Mouse (Mus musculus) megakaryocyte, embryonic 14.5 days (primary cell): ENCODE data around the gene Zfp385a. TPM values are rescaled to one million over a fixed set of nuclear protein-coding genes. Genes with fewer than 3 reads are reported as not detected.
"Not testable (repeated sequence)": the region's sequence is repeated elsewhere in the genome, so short reads cannot be mapped to it uniquely, and the experiment has no call there.

Source experiments
- H3K27me3 ChIP-seq: replicated peaks from 2 replicates; pipeline ENCODE3; 2012; ENCODE audit warnings: inconsistent platforms
- H3K36me3 ChIP-seq: replicated peaks from 2 replicates; pipeline ENCODE3; 2012; ENCODE audit warnings: low read length, inconsistent platforms, mixed read lengths
- H3K4me1 ChIP-seq: 2 replicates; pipeline ENCODE4 v1.6.1; 2012; ENCODE audit warnings: inconsistent platforms
- H3K4me3 ChIP-seq: replicated peaks from 2 replicates; pipeline ENCODE3; 2012; ENCODE audit warnings: moderate library complexity, mild to moderate bottlenecking, inconsistent platforms
- H3K9me3 ChIP-seq: 2 replicates; pipeline ENCODE4 v1.6.1; 2012; ENCODE audit warnings: inconsistent platforms
- FLI1 ChIP-seq: IDR thresholded peaks from 2 replicates; pipeline ENCODE4 v1.6.1; 2012; ENCODE audit warnings: low read length, inconsistent platforms, mixed read lengths
- GATA1 ChIP-seq: IDR thresholded peaks from 3 replicates; pipeline ENCODE4 v1.6.1; 2012; ENCODE audit warnings: mixed read lengths, low read length, inconsistent platforms, borderline replicate concordance
- polyA plus RNA-seq: library from polyadenylated mRNA; stranded (reverse); fragments of >175 nt; gene quantifications from 2 replicates; pipeline ENCODE4 v1.2.3, GENCODE M21; 2012; ENCODE audit warnings: low replicate concordance; ENCODE audit not compliant: insufficient read depth

The Zfp385a gene
- polyA plus RNA-seq, 1 experiment, result 1,319 TPM

- no peak overlapping the region for H3K4me3 ChIP-seq
- H3K27me3 ChIP-seq, result no peaks in the 10 kb centered on the region
- no peaks in the 10 kb centered on the region for H3K9me3 ChIP-seq
- H3K4me1 ChIP-seq, result peaks cover 67% of the 10 kb centered on the region
- no peak for TF ChIP-seq GATA1
- no peak for TF ChIP-seq FLI1
- H3K36me3 ChIP-seq, result peaks cover 72% of the 10 kb centered on the region
These were observed 55.8 kb downstream of the Zfp385a start for GRCm38 (mm10) chr15:103284066-103284465.

DNA sequence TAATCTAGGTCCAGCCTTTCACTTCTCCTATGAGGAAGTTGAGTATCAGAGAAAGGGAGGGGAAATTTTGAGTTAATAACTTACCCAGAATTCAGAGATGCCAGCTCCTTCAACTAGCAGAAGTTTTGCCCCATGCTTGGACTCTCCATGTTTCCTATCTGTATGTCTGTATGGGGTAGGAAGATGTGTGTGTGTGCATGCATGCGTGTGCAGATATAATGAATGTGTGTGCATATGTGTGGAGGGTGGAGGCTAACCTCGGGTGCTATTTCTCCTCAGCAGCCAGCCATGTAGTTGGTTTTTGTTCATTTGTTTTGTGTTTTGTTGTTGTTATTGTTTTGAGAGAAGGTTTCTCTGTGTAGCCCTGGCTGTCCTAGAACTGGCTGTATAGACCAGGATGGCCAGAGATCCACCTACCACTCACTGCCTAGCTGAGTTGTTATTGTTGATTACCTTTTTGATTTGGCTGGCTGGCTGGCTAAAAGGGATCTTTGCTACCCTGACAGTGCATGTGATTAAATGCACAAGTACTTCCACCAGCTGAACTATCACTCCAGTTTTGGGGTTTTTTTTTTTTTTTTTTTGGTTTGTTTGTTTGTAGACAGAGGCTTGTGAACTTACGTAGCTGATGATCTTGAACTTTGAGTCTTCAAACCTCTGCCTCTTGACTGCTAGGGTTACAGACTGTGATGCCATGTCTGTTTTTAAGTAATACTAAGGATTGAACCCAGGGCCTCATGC, 58.3 kb downstream of the Zfp385a start:
- Histone ChIP-seq H3K9me3 (no peaks in the 10 kb centered on the region), H3K36me3 (peaks cover 72% of the 10 kb centered on the region), H3K27me3 (no peaks in the 10 kb centered on the region), H3K4me3 (peak overlapping the region; percentile 54), H3K4me1 (peaks cover 76% of the 10 kb centered on the region)
- TF ChIP-seq FLI1, result no peak
- TF ChIP-seq GATA1, result no peak

DNA sequence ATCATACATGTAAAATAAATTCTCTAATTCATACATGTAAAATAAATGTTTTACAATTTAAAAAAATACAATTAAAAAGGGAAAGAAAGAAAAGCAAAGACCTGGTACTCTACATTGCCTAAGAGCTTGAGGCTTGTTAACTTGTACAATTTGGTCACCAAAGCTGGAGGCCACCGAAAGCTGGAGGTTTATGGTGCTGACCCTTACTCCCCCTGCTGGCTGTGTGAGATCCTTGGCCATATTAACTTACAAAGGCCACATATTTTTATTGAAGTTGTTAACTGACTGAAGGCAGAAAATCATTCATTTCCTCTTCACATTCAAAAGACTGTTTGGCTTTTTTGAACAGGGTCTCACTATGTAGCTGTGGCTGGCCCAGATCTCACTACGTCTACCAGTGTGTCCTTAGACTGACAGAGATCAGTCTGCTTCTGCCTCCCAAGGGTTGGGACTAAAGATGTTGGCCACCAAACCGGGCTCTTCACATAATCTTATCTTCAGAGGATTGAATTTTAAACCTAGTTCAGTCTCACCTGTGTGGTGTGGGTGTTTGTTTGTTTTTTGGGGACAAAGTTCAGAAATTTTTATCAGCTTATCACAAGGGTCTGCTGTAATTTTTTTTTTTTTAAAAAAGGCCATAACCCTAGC, 59.0 kb downstream of the Zfp385a start:
- peaks cover 69% of the 10 kb centered on the region for H3K36me3 ChIP-seq
- TF ChIP-seq GATA1 (no peak), FLI1 (no peak)
- H3K4me1 ChIP-seq, result peaks cover 76% of the 10 kb centered on the region
- H3K9me3 ChIP-seq, result no peaks in the 10 kb centered on the region
- H3K4me3 ChIP-seq, result peak overlapping the region; percentile 33
- H3K27me3 ChIP-seq, result no peaks in the 10 kb centered on the region

DNA sequence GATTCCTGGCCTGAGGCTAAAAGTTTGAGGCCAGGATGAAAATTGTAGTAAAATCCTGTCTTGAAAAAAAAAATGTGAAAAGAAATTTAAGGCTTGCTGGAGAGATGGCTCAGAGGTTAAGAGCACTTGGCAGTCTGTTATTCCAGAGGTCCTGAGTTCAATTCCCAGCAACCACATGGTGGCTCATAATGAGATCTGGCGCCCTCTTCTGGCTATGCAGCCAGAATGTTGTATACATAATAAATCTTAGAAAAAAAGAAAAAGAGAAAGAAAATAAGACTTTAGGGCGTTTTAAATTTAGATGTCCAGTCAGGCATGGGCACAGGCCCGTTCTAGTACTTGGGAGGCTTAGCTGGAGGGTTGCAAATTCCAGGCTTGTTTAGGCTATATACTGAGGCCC, 60.1 kb downstream of the Zfp385a start:
- H3K36me3 ChIP-seq, result peaks cover 57% of the 10 kb centered on the region
- peaks cover 76% of the 10 kb centered on the region for H3K4me1 ChIP-seq
- no peaks in the 10 kb centered on the region for H3K9me3 ChIP-seq
- peak overlapping the region; percentile 23 for H3K4me3 ChIP-seq
- no peak for TF ChIP-seq GATA1
- TF ChIP-seq FLI1, result no peak
- no peaks in the 10 kb centered on the region for H3K27me3 ChIP-seq

DNA sequence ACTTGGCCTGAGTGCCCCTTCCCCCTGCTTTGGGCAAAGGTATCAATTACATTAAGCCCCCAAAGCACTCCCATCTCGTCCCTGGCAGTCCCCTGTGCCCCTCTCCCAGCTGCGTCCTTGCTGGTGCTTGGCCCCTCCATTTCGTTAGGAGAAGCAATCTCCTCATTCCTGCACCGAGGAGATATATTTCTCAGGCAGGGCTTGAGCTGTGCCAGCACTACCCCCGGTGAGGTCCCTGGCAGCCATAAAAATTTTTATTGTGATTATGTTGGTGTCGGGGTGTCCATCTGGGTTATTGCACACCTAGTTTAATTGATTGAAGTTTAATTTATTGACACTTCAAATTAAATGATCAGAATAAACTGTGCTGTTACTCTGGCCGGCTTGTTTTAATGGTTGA, 61.9 kb downstream of the Zfp385a start:
- peaks cover 80% of the 10 kb centered on the region for H3K4me1 ChIP-seq

GRCm38 (mm10) chr15:103275943-103276342, 64.0 kb downstream of the Zfp385a start:
- H3K4me1 ChIP-seq, result peaks cover 78% of the 10 kb centered on the region
- peaks cover 41% of the 10 kb centered on the region for H3K36me3 ChIP-seq
- not testable (repeated sequence) for H3K9me3 ChIP-seq

More for the DNA sequence above, 61.9 kb downstream of the Zfp385a start:
- Histone ChIP-seq H3K27me3 (no peaks in the 10 kb centered on the region), H3K36me3 (peaks cover 49% of the 10 kb centered on the region), H3K4me3 (no peak overlapping the region), H3K9me3 (no peaks in the 10 kb centered on the region)
- TF ChIP-seq GATA1 (no peak), FLI1 (no peak)

GRCm38 (mm10) chr15:103272419-103273279, 67.2 kb downstream of the Zfp385a start, which contains the start of gene Copz1:
TSS of gene Copz1 (plus strand) at chr15:103272714.
- Histone ChIP-seq H3K36me3 (peaks cover 15% of the 10 kb centered on the region), H3K4me1 (peaks cover 71% of the 10 kb centered on the region), H3K4me3 (peak within 1 kb of the TSS; percentile 96), H3K9me3 (no peaks in the 10 kb centered on the region), H3K27me3 (no peaks in the 10 kb centered on the region)
- no peak for TF ChIP-seq FLI1
- TF ChIP-seq GATA1, result no peak

More at GRCm38 (mm10) chr15:103275943-103276342, 64.0 kb downstream of the Zfp385a start:
- H3K27me3 ChIP-seq, H3K4me3 ChIP-seq: not testable (repeated sequence)

GRCm38 (mm10) chr15:103268903-103269302, 71.0 kb downstream of the Zfp385a start:
- H3K4me1 ChIP-seq, result peaks cover 62% of the 10 kb centered on the region

DNA sequence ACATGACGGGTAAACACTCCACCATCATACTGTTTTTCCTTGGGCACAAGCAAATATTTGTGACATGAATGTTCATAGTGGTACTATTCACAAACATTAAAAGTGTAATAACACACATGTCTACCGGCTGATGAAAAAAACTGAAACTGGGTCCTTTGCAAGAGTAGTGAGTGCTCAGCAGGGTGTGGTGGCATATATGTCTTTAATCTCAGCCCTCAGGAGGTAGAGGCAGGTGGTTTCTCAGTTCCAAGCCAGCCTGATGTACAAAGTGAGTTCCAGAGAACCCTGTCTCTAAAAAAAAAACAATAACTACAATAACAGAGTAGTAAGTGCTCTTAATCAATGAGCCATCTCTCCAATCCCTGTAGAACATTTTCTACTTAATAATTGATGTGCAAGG, 75.1 kb downstream of the Zfp385a start:
- Histone ChIP-seq H3K27me3 (no peaks in the 10 kb centered on the region), H3K9me3 (no peaks in the 10 kb centered on the region), H3K4me3 (no peak overlapping the region), H3K36me3 (no peaks in the 10 kb centered on the region), H3K4me1 (peaks cover 83% of the 10 kb centered on the region)
- TF ChIP-seq GATA1 (no peak), FLI1 (no peak)

More at GRCm38 (mm10) chr15:103268903-103269302, 71.0 kb downstream of the Zfp385a start:
- Histone ChIP-seq H3K9me3 (no peaks in the 10 kb centered on the region), H3K36me3 (peaks cover 2% of the 10 kb centered on the region), H3K4me3 (no peak overlapping the region), H3K27me3 (no peaks in the 10 kb centered on the region)
- TF ChIP-seq GATA1 (no peak), FLI1 (no peak)

Other genes with a start within 250 kb of the Zfp385a start
- gene Smug1, start 173.0 kb downstream of the Zfp385a start, polyA plus RNA-seq, result 0.73 and 2.1 TPM in 2 replicates
- gene Cbx5, start 100.3 kb downstream of the Zfp385a start, polyA plus RNA-seq, result 0.77 and 1.5 TPM in 2 replicates
- gene Hnrnpa1, start 99.7 kb downstream of the Zfp385a start, polyA plus RNA-seq, result 12.1 and 56.4 TPM in 2 replicates
- 321 and 342 TPM in 2 replicates for gene Nfe2, start 81.7 kb downstream of the Zfp385a start, polyA plus RNA-seq
- gene Copz1, start 67.4 kb downstream of the Zfp385a start, polyA plus RNA-seq, result 33.2 and 56.2 TPM in 2 replicates
- gene Gpr84, start 29.5 kb downstream of the Zfp385a start, polyA plus RNA-seq, result 1.00 and 1.6 TPM in 2 replicates
- gene Itga5, start 26.7 kb upstream of the Zfp385a start, polyA plus RNA-seq, result 20.5 and 26.4 TPM in 2 replicates
- not detected in 2 replicates for gene Gtsf1, start 90.4 kb upstream of the Zfp385a start, polyA plus RNA-seq
- not detected in 2 replicates for gene Gtsf2, start 108.4 kb upstream of the Zfp385a start, polyA plus RNA-seq
- gene Nckap1l, start 113.7 kb upstream of the Zfp385a start, polyA plus RNA-seq, result 5.3 and 32.2 TPM in 2 replicates
- 6.1 and 6.3 TPM in 2 replicates for gene Pde1b, start 162.9 kb upstream of the Zfp385a start, polyA plus RNA-seq
- gene Ppp1r1a, start 197.9 kb upstream of the Zfp385a start, polyA plus RNA-seq, result not detected in 2 replicates
- not detected in 2 replicates for gene Glycam1, start 225.0 kb upstream of the Zfp385a start, polyA plus RNA-seq